Mouse (Mus musculus) brown adipose tissue, adult 24 weeks (tissue): ENCODE data around the gene Nptx1. TPM values are rescaled to one million over a fixed set of nuclear protein-coding genes. Genes with fewer than 3 reads are reported as not detected.

Experiments used
- H3K27ac ChIP-seq: fragments of 200-500 bp; replicated peaks from 2 replicates; pipeline ENCODE4 v1.5.1; 2012; ENCODE audit warnings: low read depth, mild to moderate bottlenecking, low read length
- H3K4me1 ChIP-seq: fragments of 200-500 bp; 2 replicates; pipeline ENCODE4 v1.6.1; 2012; ENCODE audit warnings: low read length, mixed read lengths; ENCODE audit not compliant: control insufficient read depth, insufficient read depth, insufficient read length
- H3K4me3 ChIP-seq: fragments of 200-500 bp; 2 replicates; pipeline ENCODE4 v1.5.1; 2012; ENCODE audit warnings: low read depth, mild to moderate bottlenecking, low read length, moderate library complexity; ENCODE audit not compliant: insufficient read depth
- polyA plus RNA-seq: library from polyadenylated mRNA; stranded (reverse); fragments of >200 nt; gene quantifications from 2 replicates; pipeline ENCODE4 v1.2.4, GENCODE M21; 2012; ENCODE audit not compliant: missing spikeins, insufficient read depth, insufficient read length

Gene Nptx1
- not detected in 2 replicates for polyA plus RNA-seq

DNA sequence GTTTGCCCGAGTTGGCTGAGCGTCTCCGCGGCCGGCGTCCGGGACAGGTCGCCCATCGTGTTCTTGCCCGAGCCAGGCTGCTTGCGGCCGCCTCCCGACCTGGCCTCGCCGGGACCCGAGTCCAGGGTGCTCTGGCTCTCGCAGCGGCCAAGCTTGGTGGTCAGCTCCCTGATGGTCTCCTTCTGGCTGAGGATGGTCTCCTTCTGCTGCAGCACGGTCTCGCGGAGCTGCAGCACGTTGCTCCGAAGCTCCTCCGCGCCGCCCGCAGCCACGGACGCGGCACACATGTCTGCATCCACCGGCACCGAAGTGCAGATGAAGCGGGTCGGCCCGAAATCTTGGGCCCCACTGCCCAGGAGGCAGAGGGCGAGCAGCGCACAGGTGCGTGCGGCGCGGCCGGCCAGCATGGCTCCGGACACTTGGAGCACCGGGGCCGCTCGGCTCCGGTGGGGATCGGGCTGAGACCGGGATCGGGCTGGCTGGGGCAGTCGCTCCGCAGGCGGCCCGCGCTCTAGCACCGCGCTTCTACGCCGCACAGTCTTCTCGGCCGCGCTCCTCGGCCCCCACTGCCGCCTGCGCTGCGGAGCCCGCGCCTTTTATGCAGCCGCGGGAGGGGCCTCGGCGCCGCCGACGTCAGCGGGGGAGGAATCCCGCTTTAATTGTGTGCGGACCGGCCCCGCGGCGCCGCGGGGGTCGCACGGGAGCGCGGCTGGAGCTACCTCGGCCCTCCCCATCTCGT is at the start of gene Nptx1:
TSS of gene Nptx1 (minus strand) at position 571 of the 739 bp plus-strand sequence.
- Histone ChIP-seq H3K4me1 (no peaks in the 10 kb centered on the region; the same call in 1 of the 2 replicates), H3K27ac (no peak within 1 kb of the TSS), H3K4me3 (peak within 1 kb of the TSS; percentile 60)

- H3K4me3 ChIP-seq = no peak overlapping the region
- no peaks in the 10 kb centered on the region for H3K4me1 ChIP-seq
These were observed 46.4 kb upstream of the Nptx1 start for GRCm38 (mm10) chr11:119593966-119594365.

DNA sequence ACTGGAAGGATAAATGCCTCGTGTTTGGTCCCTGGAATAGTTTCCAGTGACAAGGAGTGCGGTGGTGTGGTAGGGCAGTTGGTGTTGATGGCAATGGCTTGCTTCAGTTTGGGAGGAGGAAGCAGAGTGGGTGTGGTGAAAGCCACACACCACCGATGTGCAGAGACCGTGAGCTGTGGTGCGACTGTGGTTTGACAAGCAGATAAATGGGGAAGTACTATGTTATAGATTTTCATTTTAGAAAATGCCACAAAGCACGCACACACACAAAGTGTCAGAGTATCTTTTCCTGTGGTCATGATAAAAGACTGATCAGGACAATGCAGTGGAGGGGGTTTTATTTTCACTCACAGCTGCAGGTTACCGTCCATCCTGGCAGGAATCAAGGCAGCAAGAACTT is 41.7 kb upstream of the Nptx1 start:
- no peak overlapping the region for H3K27ac ChIP-seq
- H3K4me1 ChIP-seq = no peaks in the 10 kb centered on the region
- H3K4me3 ChIP-seq = no peak overlapping the region

More at GRCm38 (mm10) chr11:119593966-119594365, 46.4 kb upstream of the Nptx1 start:
- H3K27ac ChIP-seq = no peak overlapping the region

DNA sequence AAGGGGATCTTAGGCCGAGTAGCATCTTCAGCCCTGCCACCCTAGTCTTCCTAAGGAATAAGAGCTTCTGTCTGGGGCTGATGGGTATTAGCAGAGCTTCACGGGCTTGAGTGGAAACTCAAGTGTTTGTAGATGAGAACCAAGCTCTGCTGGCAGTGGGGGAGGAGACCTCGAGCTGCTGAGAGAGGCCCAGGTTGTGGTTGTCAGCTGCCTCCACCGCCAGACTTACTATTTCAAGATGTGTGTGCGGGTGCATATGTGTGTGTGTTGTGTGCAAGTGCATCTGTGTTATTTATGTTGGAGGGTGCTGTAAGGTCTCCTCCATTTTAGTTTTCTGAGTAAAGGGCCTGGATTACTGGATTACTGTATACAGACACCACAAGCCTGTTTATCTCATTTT is 39.6 kb upstream of the Nptx1 start:
- Histone ChIP-seq H3K4me3 (no peak overlapping the region), H3K4me1 (no peaks in the 10 kb centered on the region), H3K27ac (no peak overlapping the region)

- Histone ChIP-seq H3K27ac (no peak overlapping the region), H3K4me3 (no peak overlapping the region), H3K4me1 (no peaks in the 10 kb centered on the region)
These were observed 39.0 kb upstream of the Nptx1 start for GRCm38 (mm10) chr11:119586511-119586910.

- Histone ChIP-seq H3K27ac (no peak overlapping the region), H3K4me3 (no peak overlapping the region), H3K4me1 (peaks cover 3% of the 10 kb centered on the region; the same call in 1 of the 2 replicates)
These were observed 30.2 kb upstream of the Nptx1 start for GRCm38 (mm10) chr11:119577721-119578120.

DNA sequence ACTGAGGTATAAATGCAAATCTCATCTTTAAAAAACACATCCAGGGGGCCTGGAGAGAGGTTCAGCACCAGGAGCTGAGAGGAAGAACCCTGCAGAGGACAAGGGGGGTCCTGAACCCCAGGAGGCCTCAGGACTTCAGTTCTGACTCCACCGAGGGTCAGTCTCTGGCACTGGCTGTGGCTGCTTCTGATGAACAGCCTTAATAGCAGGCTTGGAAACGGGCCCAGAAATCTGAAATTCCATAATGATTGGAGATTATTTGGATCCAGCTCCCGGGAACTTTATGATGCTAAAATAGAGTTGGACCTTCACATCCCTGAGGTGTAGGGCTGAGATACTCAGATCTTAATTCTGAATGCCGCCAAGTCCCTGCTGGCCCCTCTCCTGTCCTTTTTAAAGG is 29.3 kb upstream of the Nptx1 start:
- peaks cover 4% of the 10 kb centered on the region; the same call in 1 of the 2 replicates for H3K4me1 ChIP-seq
- H3K4me3 ChIP-seq = no peak overlapping the region
- H3K27ac ChIP-seq = no peak overlapping the region

GRCm38 (mm10) chr11:119572316-119573010 is 24.9 kb upstream of the Nptx1 start:
- Histone ChIP-seq H3K27ac (no peak overlapping the region), H3K4me3 (no peak overlapping the region), H3K4me1 (peaks cover 4% of the 10 kb centered on the region; the same call in 1 of the 2 replicates)

GRCm38 (mm10) chr11:119566188-119566587 is 18.6 kb upstream of the Nptx1 start:
- Histone ChIP-seq H3K4me1 (no peaks in the 10 kb centered on the region), H3K27ac (no peak overlapping the region), H3K4me3 (no peak overlapping the region)

- no peak overlapping the region for H3K4me3 ChIP-seq
- no peaks in the 10 kb centered on the region for H3K4me1 ChIP-seq
- H3K27ac ChIP-seq = no peak overlapping the region
These were observed 18.1 kb upstream of the Nptx1 start for GRCm38 (mm10) chr11:119565684-119566083.

GRCm38 (mm10) chr11:119565021-119565420 is 17.5 kb upstream of the Nptx1 start:
- Histone ChIP-seq H3K4me1 (no peaks in the 10 kb centered on the region), H3K27ac (no peak overlapping the region), H3K4me3 (no peak overlapping the region)

DNA sequence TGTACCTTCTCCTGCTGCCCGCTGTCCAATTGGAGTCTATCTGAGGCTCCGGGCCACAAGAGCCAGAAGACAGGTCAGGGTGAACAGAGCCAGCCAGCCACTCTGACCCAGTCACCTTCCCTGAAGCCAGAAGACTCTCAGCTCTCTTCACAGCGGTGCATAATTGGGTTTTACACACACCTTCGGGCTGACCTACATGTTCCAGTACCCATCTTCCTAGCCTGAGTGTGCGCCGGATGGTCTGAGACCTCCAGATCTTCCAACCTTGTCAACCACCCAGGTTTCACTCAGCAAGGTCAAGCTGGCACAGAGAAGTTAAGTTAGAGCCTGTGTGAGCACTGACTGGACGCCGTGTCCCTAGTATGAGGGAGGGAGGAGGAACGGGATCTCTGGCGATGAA is 16.8 kb upstream of the Nptx1 start:
- Histone ChIP-seq H3K4me1 (no peaks in the 10 kb centered on the region), H3K4me3 (no peak overlapping the region), H3K27ac (no peak overlapping the region)

- no peak overlapping the region for H3K27ac ChIP-seq
- no peak overlapping the region for H3K4me3 ChIP-seq
- no peaks in the 10 kb centered on the region for H3K4me1 ChIP-seq
These were observed 15.6 kb upstream of the Nptx1 start for GRCm38 (mm10) chr11:119563166-119563565.

- Histone ChIP-seq H3K4me3 (no peak overlapping the region), H3K4me1 (no peaks in the 10 kb centered on the region)
These were observed 14.7 kb upstream of the Nptx1 start for GRCm38 (mm10) chr11:119562286-119562685.

DNA sequence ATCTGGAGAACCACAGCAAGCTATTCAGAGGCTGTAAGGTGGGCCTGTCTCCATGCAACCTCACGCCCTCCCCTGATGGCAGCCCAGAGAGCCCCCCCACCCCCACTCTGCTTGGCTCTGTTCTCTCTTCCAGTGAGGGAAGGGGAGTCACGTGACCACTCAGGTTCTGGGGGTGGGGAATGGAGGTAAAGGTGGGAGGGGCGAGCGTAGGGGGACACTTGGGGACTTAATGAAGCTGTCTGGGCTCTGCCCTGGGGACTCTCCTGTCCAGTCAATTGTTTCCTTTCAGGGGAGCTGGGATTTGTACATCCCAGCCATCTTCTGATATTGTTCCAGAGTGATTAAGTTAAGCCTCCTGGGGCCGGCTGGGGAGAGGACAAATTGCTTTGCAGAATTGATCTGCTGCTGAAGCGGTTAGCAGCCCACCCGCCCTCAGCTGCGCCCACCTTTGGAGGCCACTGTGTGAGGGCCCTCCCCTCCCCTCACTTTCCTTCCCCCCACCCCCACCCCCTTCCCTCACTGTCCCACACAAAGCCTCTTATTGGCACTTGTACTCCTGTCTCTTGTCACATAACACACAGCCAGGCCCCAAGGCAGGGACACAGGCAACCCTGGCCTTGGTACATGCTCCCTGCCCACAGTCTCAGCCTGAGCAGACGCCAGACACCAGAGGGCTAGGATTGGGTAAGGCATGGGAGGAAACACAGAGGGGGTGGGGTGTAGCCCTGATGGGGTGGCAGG is 11.5 kb upstream of the Nptx1 start:
- Histone ChIP-seq H3K4me3 (no peak overlapping the region), H3K27ac (no peak overlapping the region), H3K4me1 (no peaks in the 10 kb centered on the region)

More at GRCm38 (mm10) chr11:119562286-119562685, 14.7 kb upstream of the Nptx1 start:
- H3K27ac ChIP-seq = no peak overlapping the region
